Mouse (Mus musculus): ENCODE data around the gene Ttc21b.

Ttc21b gene

DNA sequence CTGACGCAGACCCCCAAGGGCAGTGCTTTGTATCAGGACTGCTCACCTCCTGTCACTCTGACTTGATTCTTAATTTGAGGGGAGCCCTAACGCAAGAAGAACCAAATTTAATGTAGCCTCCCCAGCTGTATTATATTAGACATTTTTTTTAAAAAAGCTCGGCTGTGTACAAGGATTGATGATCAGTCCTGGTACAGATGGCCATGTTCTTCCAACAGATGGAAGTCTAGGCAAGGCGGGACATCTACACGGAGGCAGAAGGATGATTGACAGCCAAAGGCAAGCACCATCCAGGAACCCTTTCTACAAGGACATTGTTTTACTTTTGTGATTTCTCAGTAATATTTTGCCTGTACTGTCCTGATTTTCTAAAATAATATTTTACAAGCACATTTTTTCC is 83.3 kb downstream of the Ttc21b start:
- in situ Hi-C loops (cut with MboI, MseI), result no loop called here

DNA sequence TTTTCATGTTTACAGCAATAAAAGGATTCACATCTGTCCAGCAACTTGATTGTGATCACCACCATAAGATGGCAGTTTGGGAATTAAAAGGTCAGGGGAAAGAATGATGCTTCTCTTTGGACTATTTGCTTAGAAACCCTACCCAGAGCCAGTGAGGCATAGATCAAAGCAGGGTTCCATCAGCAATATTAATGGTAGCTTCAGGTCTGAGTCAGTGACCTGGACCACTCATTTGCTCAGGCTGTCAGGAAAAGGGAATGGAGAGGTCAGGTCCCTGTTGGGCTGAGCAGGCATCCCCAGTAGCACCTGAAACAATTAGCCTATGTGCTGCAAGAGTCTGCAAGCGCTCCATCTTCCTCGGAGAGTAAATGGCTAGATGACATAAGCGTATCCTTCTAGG is 84.8 kb downstream of the Ttc21b start:
- in situ Hi-C loops (cut with MboI, MseI), result no loop called here

DNA sequence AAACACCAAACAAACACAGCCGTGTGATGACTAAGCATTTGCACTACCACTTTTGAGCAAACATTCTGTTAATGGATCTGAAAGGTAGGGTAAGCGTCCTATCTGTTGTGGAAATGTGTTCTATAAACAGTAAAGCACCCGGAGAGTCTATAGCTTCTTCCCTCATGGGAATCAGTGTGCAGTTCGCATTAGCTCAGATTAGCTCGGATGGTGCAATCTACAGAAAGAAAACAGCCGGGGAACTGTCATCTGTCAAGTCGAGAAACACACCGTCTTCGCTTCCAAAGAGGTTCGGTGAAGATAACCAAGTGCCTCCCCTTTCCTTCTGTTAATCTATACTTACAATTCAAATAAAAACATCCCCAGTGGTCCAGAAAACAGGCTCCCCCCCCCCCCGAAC is 85.7 kb downstream of the Ttc21b start:
- in situ Hi-C loops (cut with MboI, MseI), result no loop called here

DNA sequence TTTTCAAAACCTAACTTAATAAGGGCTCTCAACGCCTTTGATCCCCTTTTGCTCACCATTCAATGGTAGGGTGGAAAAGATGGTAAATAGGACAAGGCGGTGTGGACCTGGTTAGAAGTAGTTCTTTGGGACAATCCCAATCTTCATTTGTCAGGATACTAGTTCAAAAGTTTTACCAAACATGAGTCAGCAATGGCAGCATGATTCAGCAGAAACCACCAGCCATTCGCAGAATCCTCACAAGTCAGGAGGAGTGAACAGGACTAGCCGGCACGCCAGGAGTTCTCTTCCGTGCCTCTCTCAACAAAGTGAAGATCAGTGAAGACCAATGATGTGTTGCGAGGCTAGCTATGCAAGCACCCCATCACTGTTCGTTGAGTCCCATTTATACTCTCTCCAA is 91.4 kb downstream of the Ttc21b start:
- in situ Hi-C loops (cut with MboI, MseI), result loop anchor here in 1 of 2 experiments (5.0 kb wide), 1 partner anchor 43 kb away; the partner anchor contains the start of gene Galnt3

DNA sequence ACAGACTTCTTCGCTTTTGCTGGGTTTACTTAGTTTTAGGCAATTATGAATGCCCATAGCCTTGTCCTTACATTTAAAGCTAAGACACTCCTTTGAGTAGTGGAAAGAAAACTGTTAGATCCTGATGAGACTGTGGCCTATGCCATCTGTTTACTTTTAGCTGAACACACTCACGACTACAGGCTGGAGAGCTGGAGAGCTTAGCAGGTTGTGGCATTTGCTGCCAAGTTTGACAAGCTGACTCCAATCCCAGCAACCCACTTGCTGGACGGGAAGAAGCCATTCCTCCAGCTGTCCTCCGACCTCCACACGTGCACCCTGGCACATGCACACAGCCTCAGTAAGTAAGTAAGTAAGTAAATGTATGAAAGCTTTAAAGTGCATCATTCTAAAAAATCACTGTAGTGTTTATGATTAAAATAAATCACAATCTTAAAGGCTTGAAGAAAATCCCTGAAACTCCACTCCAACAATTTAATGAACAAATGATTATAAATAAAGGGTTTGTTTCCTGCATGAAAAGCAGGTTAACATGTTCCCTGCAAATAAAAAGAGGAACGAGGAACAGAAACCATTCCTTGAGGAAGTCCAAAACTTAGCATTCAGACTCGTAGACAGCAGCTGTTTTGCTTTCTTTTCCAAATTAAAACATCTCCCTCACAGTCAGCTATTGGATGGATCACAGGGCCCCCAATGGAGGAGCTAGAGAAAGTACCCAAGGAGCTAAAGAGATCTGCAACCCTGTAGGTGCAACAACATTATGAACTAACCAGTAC is 98.1 kb downstream of the Ttc21b start:
- in situ Hi-C loops (cut with MboI, MseI), result no loop called here

DNA sequence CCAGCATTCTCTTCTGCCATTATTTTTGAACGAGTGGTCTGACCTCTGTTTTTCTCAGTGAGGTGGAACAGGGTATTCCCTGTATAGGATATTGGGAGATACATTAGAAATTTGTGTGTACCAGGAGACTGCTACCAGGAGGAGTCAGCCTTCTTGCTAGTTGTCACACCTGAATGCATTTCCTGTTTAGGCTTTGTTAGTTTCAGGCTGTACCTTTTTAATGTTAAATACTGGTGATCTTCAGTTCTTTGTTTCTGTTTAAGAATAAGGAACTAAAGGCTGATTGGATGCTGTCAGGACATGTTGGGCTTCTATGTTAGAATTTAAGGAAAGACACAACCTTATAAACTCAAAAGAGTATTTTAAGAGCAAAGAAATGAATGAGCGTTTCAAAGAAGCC is 105.0 kb downstream of the Ttc21b start:
- in situ Hi-C loops (cut with MboI, MseI), result no loop called here

DNA sequence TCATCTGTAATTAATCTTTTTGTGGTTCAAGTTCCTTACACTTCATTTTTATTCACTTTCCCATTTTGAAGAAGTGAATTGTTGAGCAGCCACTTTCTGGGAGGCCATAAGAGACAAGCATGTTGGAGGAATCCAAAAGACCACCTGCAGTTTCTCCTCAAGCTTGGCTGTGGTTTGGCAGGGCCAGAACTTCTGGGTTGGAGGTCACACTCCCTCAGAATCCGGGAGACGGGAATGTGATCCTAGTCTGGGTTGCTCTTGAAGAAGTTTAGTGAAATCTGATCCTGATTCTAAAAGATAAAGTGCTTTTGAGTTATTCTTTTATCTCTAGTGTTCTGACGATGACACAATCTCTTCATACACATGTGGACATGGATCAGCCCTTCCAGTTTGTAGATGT is 105.9 kb downstream of the Ttc21b start:
- in situ Hi-C loops (cut with MboI, MseI), result no loop called here

DNA sequence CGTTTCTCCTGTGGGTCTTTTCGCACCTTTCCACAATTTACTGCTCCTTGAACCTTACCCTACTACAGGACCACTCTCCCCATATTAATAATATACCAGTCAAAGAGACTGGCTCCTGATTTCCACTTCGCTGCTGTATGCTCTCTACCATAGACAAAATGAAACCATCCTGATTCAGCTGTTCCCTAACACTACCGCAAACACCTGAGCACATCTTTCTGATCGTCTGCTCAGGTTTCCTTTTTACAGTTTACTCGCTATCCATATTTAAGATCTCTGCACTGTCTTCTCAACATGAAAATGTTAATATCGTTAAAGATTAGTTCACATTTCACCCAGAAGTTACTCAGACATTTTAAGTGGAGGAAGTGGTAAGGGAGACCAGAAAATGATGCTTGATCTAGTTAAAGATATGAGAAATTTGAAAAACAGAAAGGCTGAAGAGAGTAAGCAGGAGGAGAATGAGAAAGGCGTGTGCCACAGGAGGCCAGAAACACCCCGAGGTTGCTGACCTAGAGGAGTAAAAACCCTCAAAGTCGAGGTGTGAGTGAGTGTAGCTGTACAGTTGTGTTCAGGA is 107.7 kb downstream of the Ttc21b start:
- in situ Hi-C loops (cut with MboI, MseI), result loop anchor here in 1 of 2 experiments (25.0 kb wide), 1 partner anchor 961 kb away; no protein-coding TSS in a partner anchor

DNA sequence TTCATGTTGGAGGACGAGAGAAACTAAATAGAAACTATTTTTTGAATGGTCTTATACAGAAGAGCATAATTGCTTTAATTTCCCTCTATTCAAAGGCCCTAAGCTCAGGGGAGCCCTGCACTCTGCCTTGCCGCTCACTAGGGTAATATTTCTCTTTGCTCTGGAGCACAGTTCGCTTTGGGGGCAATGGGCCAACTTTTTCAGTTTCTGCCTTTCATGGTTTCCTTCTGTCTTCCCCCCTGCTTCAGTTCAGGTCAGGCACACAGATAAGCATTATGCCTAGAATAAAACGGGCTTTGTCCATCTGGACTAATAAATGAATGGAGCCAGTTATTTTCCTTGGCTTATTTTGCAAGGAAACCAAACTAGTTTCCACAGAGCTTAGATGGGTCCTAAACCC is 109.9 kb downstream of the Ttc21b start:
- in situ Hi-C loops (cut with MboI, MseI), result loop anchor here in 1 of 2 experiments (25.0 kb wide), 1 partner anchor 959 kb away; no protein-coding TSS in a partner anchor

DNA sequence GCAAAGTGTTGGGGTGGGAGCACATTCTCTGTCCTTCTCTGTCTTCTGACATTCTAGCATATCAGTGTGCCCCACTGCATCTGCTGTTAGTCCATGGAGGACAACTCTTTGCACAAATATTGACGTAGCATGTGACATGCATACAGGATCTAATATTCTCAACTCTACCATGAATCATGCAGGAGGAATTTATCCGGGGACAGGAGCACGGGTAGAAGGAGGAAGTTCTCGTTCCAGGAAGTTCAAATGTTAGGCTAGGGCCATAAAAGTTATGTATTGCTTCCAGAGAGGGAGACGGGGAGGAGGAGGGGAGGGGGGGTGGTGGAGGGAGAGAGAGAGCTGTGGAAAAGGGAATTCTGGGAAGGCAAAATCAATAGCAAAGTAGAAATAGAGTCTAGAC is 111.6 kb downstream of the Ttc21b start:
- in situ Hi-C loops (cut with MboI, MseI), result loop anchor here in 1 of 2 experiments (25.0 kb wide), 1 partner anchor 957 kb away; no protein-coding TSS in a partner anchor

DNA sequence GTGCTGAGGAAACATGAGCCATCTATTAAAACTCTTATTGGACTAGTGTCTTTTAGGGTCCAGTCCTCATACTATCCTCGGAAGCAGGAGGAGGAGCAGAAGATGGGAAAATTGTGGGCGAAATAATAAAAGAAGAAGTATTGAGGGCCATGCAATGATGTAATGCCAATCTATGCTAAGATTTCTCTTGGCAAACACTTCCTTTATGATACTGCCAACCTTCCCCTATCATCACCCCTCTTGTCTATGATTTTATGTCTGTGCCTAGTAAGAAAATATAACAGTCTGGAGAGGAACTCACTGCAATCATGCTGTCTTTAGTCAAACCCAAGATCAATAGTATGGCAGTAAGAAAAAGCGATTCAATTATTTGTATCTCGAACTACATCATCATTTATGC is 113.1 kb downstream of the Ttc21b start:
- in situ Hi-C loops (cut with MboI, MseI), result loop anchor here in 1 of 2 experiments (25.0 kb wide), 1 partner anchor 956 kb away; no protein-coding TSS in a partner anchor

DNA sequence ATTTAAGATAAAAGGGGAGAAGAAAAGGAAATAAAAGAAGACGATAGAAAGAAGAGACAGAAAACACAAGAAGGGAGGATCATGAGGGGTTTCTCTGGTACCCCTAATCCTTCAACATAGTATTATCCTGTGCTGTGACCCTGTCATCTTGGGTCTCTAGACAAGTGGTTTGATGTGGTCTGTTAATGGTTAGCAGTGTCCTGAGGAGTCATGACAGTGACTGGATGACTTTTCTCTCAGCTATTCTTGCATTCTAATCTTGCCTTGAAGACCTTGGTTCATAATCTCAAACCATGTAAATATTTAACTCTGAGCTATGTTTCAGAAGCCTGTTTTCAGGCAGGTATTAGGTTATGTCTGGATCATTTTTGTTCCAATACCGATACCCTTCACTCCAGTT is 113.7 kb downstream of the Ttc21b start:
- in situ Hi-C loops (cut with MboI, MseI), result loop anchor here in 1 of 2 experiments (25.0 kb wide), 1 partner anchor 955 kb away; no protein-coding TSS in a partner anchor

DNA sequence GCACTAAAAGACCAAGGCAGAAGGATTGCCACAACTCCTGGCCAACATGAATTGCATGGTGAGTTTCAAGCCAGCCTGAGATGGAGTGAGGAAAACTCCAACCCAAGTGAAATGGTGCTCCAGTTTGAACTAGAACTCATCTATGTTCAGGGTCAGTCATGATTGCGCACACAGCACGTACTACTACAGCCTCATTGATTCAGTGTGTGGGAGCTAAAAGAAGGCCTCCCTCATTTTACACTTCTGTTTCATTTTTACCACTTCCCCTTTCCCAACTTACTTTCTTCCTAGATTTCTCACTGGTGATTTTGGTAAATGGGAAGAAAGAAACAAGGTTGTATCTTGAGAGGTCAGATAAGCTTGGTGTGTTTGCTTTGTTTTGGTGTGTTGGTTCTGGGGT is 114.1 kb downstream of the Ttc21b start:
- in situ Hi-C loops (cut with MboI, MseI), result loop anchor here in 1 of 2 experiments (25.0 kb wide), 1 partner anchor 955 kb away; no protein-coding TSS in a partner anchor

DNA sequence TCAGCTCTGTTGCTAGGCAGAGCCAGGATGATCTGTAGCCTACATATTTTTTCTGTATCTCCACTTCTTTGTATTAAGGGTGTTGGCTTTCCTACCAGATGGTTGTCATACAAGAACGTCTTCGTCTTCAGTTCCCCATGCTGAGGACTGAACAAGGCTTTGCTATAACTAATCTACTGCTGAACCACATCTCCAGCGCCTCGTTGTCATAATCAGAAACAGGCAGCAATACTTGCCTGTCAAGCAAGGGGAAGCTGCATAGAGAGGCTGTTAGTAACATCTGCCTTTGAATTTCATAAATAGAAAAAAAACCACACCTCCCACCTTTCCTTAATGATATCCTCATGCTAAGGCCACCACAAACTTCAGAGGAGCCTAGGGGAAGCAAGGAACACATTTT is 116.2 kb downstream of the Ttc21b start:
- in situ Hi-C loops (cut with MboI, MseI), result loop anchor here in 1 of 2 experiments (25.0 kb wide), 1 partner anchor 953 kb away; no protein-coding TSS in a partner anchor

Data from T-helper 17 cell (primary cell).